Mouse (Mus musculus) liver, embryonic 14.5 days (tissue): ENCODE results near the gene Kmt2a. TPM values are rescaled to one million over a fixed set of nuclear protein-coding genes. Genes with fewer than 3 reads are reported as not detected.
A peak's percentile ranks its signal among the peaks of the same experiment; 100 is the strongest.
"Not testable (repeated sequence)": the region's sequence is repeated elsewhere in the genome, so short reads cannot be mapped to it uniquely, and the experiment has no call there.

ENCODE experiments used
- ATAC-seq: fragments of 200-750 bp; cut with Nextera tagmentation; 2 replicates; pipeline ENCODE4 v1.8.0; 2017; ENCODE audit warnings: moderate number of reproducible peaks, mild to moderate bottlenecking, moderate library complexity; ENCODE audit not compliant: insufficient read depth
- DNase-seq, 3 experiments: peaks; one replicate each; pipeline ENCODE4 v3.0.0-alpha.2; 2012 to 2013; ENCODE audit warnings: low read depth in 3 of 3, low spot score in 3 of 3
- H3K27ac ChIP-seq: fragments of 300-500 bp; sonication (generic); 2 replicates; pipeline ENCODE4 v1.5.1; 2014; ENCODE audit warnings: moderate library complexity, mild to moderate bottlenecking, control low read depth, inconsistent platforms
- H3K27me3 ChIP-seq: fragments of 300-500 bp; sonication (generic); 2 replicates; pipeline ENCODE4 v1.6.1; 2014; ENCODE audit warnings: mild to moderate bottlenecking, low read length, moderate library complexity; ENCODE audit not compliant: control insufficient read depth, insufficient read depth
- H3K36me3 ChIP-seq: fragments of 300-500 bp; sonication (generic); replicated peaks from 2 replicates; pipeline ENCODE4 v1.6.1; 2014; ENCODE audit warnings: low read depth; ENCODE audit not compliant: control insufficient read depth, insufficient read depth
- H3K4me1 ChIP-seq, 2 experiments: fragments of 200-500 bp in 1 of 2; fragments of 300-500 bp in 1 of 2; sonication (generic) in 1 of 2; replicated peaks; 2 replicates each; pipeline ENCODE4 v1.6.1; 2012 to 2014; ENCODE audit warnings: antibody characterized with exemption in 1 of 2, inconsistent platforms in 1 of 2, low read length in 1 of 2; ENCODE audit not compliant: control insufficient read depth in 2 of 2, insufficient read depth in 2 of 2
- H3K4me2 ChIP-seq: fragments of 300-500 bp; sonication (generic); 2 replicates; pipeline ENCODE4 v1.6.1; 2014; ENCODE audit warnings: low read depth, mild to moderate bottlenecking, control low read depth, moderate library complexity
- H3K4me3 ChIP-seq, 2 experiments: fragments of 200-500 bp in 1 of 2; fragments of 300-500 bp in 1 of 2; sonication (generic) in 1 of 2; 2 replicates each; pipeline ENCODE4 v1.5.1; 2012 to 2014; ENCODE audit warnings: low read depth in 2 of 2, low read length in 2 of 2, mild to moderate bottlenecking in 2 of 2, control low read depth in 1 of 2, inconsistent platforms in 1 of 2, moderate library complexity in 1 of 2; ENCODE audit not compliant: insufficient read depth in 1 of 2
- H3K9ac ChIP-seq: fragments of 300-500 bp; sonication (generic); replicated peaks from 2 replicates; pipeline ENCODE4 v1.6.1; 2014; ENCODE audit warnings: mild to moderate bottlenecking, control low read depth, moderate library complexity
- H3K9me3 ChIP-seq: fragments of 300-500 bp; sonication (generic); 2 replicates; pipeline ENCODE4 v1.6.1; 2016; ENCODE audit warnings: low read length, mixed read lengths; ENCODE audit not compliant: control insufficient read depth
- CTCF ChIP-seq: IDR thresholded peaks from 2 replicates; pipeline ENCODE4 v1.5.1; 2016; ENCODE audit warnings: antibody characterized with exemption, low read depth, control low read depth
- EP300 ChIP-seq: IDR thresholded peaks from 2 replicates; pipeline ENCODE4 v1.6.1; 2016; ENCODE audit warnings: antibody characterized with exemption, low read depth
- WGBS: fragments of 180-500 bp; shearing (Covaris S2); extraction: QIAGEN DNeasy Blood & Tissue Kit; methylation state at CpG from one replicate; pipeline ENCODE4 v1.1.7; 2014; ENCODE audit not compliant: insufficient replicate concordance; 5-methylcytosine and 5-hydroxymethylcytosine counted together
- polyA plus RNA-seq, 2 experiments: library from polyadenylated mRNA; depleted of rRNA in 1 of 2; stranded (reverse) in 1 of 2; unstranded in 1 of 2; fragments of >200 nt; fragmentation: Nextera tagmentation in 1 of 2; extraction: Ambion mirVana in 1 of 2; gene quantifications; 2 replicates each; pipeline versions ENCODE4 v1.2.1 to v1.2.3; 2012 to 2014

Kmt2a gene
- polyA plus RNA-seq, 2 experiments, result 2.3 to 3.0 TPM

DNA sequence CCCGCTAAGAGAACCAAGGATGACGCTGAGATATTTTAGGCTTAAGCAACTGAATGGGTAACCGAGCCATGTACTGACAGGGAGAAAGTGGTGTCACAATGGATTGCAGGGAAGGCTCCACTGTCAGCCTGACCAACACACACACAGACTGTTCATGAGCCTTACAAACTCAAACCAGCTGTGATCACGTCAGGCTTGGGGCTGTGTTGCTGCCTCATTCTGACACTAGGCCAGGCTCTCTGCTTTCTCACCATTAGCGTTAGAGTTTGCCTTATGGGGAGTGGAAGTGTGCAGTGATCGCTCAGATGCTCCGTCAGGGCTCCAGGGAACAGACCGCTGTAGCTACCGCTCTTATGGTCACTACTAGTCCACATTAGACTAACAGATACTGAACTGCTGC is 88.3 kb downstream of the Kmt2a start:
- ATAC-seq, result no peak
- Histone ChIP-seq H3K4me1 (no peaks in the 10 kb centered on the region), H3K27ac (no peak overlapping the region), H3K4me2 (no peak overlapping the region), H3K9ac (no peak overlapping the region), H3K36me3 (no peaks in the 10 kb centered on the region; the same call in 1 of the 2 replicates), H3K4me3 (no peak overlapping the region), H3K27me3 (no peaks in the 10 kb centered on the region), H3K9me3 (no peaks in the 10 kb centered on the region)
- 67% methylated on average over 9 of the region's 9 CpGs for whole genome bisulfite sequencing
- TF ChIP-seq EP300 (no peak), CTCF (no peak)
- DNase-seq, result no peak

DNA sequence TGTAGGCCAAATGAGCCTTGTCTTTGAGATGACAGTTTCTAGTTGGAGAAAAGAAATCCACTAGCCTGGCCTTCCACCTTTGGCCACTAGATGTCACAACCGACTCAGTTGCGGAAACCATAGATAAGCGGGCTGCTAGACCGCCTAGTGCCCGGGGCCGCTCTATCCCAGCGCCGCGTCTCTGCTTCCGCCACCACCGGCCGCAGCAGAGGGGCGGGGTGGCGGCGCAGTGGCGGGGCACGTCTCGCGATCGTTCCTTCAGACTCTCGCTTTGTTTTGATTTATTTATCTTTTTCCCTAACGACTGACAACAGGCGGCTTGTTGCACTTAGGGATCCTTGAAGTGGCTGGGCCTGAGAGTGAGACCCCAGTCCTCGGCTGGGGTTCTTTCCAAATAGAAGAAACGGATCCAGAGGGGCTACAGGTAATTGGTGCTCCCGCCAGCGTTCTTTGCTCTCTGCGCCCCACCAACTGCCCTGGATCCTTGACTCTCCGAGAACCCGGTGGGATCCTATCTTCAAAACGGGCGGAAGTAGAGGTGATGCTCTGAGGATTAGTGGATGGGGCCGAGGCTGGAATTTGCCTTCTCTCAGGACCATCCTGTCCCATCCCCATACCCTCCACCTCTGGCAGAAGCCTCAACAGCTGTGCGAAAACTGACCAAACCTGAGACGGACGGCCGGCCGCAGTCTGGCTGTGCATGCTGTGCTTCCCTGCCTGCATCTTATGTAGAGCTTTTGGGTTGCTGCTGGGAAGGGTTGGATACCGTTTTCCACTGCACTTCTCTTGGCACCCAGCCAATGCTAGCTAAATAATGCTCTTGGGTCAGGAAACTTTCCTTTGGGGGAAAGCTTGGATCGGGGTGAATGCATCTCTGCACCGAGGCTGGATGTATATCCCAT is 108.1 kb downstream of the Kmt2a start:
- DNase-seq (peak; percentile 89 to 93 (median 92)), ATAC-seq (peak; percentile 98)
- H3K36me3 ChIP-seq, result no peaks in the 10 kb centered on the region
- peak overlapping the region; percentile 58 for H3K9ac ChIP-seq
- H3K27me3 ChIP-seq, result no peaks in the 10 kb centered on the region
- H3K4me1 ChIP-seq, result peaks cover 3 to 8% of the 10 kb centered on the region in 2 experiments
- WGBS, result under 1% methylated on average over 41 of the region's 41 CpGs
- no peak overlapping the region; the same call in 1 of the 2 replicates for H3K27ac ChIP-seq
- peak overlapping the region; percentile 68 to 87 for H3K4me3 ChIP-seq
- TF ChIP-seq EP300, result 0 out of 2 replicates have a peak, but pooled peaks have one; percentile 18
- TF ChIP-seq CTCF, result peak; percentile 92
- H3K9me3 ChIP-seq, result no peaks in the 10 kb centered on the region
- H3K4me2 ChIP-seq, result peak overlapping the region; percentile 80

DNA sequence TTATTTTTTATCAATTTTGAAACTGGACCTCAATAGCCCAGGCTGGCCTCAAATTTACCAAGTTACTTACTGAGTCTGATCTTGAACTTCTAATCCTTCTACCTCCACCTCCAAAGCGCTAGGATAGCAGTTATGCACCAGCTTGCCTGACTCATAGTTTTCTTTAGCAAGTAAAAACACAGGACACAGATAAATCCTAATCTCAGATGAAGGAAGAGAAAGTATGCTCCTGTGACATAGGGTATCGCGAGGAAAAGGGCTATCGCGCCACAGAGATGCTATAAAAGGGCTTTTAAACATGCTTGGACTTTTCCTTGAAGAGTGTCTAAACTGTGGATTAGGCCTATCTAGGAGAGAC is 108.7 kb downstream of the Kmt2a start:
- peak overlapping the region; percentile 13 for H3K4me2 ChIP-seq
- TF ChIP-seq CTCF, result no peak
- H3K27me3 ChIP-seq, result no peaks in the 10 kb centered on the region
- no peak overlapping the region; a peak in 1 of 4 replicates for H3K4me3 ChIP-seq
- H3K36me3 ChIP-seq, result no peaks in the 10 kb centered on the region
- peaks cover 3 to 8% of the 10 kb centered on the region in 2 experiments for H3K4me1 ChIP-seq
- peak; percentile 7; the same call in 1 of the 2 replicates for ATAC-seq
- 17% methylated on average over 5 of the region's 5 CpGs for WGBS
- DNase-seq, result no peak
- no peak overlapping the region for H3K9ac ChIP-seq
- peak overlapping the region; percentile 58 for H3K27ac ChIP-seq
- no peaks in the 10 kb centered on the region for H3K9me3 ChIP-seq

DNA sequence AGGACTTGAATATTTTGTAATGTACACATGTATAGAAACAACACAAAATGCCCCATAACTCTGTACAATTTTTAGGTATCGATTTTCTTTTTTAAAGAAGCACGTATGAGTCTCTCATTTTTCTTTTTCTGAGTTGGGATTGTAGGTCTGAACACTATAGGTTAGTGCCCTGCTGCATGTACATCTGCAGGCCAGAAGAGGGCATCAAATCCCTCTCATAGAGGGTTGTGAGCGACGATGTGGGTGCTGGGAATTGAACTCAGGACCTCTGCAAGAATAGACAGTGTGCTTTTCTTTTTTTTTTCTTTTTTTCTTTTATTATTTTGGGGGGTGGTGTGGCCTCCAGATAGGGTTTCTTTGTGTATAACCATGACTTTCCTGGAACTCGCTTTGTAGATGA is 109.7 kb downstream of the Kmt2a start:
- Histone ChIP-seq H3K9me3 (no peaks in the 10 kb centered on the region), H3K4me1 (peaks cover 4 to 8% of the 10 kb centered on the region in 2 experiments), H3K27ac (no peak overlapping the region), H3K9ac (no peak overlapping the region), H3K4me2 (no peak overlapping the region), H3K4me3 (no peak overlapping the region), H3K36me3 (no peaks in the 10 kb centered on the region), H3K27me3 (no peaks in the 10 kb centered on the region)
- WGBS, result 81% methylated on average over 5 of the region's 5 CpGs
- TF ChIP-seq CTCF, result no peak
- no peak for TF ChIP-seq EP300
- ATAC-seq (no peak), DNase-seq (no peak)

DNA sequence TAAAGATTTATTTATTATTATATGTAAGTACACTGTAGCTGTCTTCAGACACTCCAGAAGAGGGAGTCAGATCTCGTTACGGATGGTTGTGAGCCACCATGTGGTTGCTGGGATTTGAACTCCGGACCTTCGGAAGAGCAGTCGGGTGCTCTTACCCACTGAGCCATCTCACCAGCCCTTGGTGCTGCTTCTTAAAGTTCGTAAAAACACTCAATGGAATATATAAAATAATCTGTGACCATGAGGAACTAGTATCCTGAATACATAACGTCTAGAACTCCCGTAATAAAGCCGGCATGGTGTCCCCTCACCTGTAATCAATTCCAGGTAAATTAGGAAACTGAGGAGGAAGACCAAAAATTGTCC is 113.1 kb downstream of the Kmt2a start:
- 35% methylated on average over 7 of the region's 9 CpGs for WGBS
- not testable (repeated sequence) for H3K9ac ChIP-seq
- peak; percentile 7; the same call in 1 of the 2 replicates for ATAC-seq

More for the DNA sequence above, 113.1 kb downstream of the Kmt2a start:
- peak overlapping the region; percentile 95 for H3K4me2 ChIP-seq
- H3K36me3 ChIP-seq, H3K9me3 ChIP-seq, H3K27me3 ChIP-seq, DNase-seq: not testable (repeated sequence)
- peak overlapping the region in 1 of 2 experiments; percentile 79; a peak in 3 of 4 replicates for H3K4me3 ChIP-seq
- H3K4me1 ChIP-seq, result peaks cover 6 to 16% of the 10 kb centered on the region in 2 experiments
- H3K27ac ChIP-seq, result peak overlapping the region; percentile 39; the same call in 1 of the 2 replicates
